Mouse (Mus musculus) E14TG2a.4 (cell line): ENCODE data around the gene Rptor.

Source experiments
- CTCF ChIP-seq: conservative IDR thresholded peaks from 2 replicates; pipeline ENCODE4 v1.5.1; 2014; ENCODE audit warnings: low read length
- NANOG ChIP-seq: IDR thresholded peaks from 2 replicates; pipeline ENCODE4 v1.6.1; 2014; ENCODE audit warnings: borderline replicate concordance, low read length, mixed read lengths
- POU5F1 ChIP-seq: IDR thresholded peaks from 2 replicates; pipeline ENCODE4 v1.6.1; 2014; ENCODE audit warnings: low read length, borderline replicate concordance

GRCm38 (mm10) chr11:119809309-119809708 lies 206.6 kb downstream of the Rptor start:
- TF ChIP-seq NANOG: no peak
- no peak for TF ChIP-seq CTCF
- no peak for TF ChIP-seq POU5F1
